Mouse (Mus musculus): ENCODE results near the gene Tas2r117.

Gene Tas2r117

DNA sequence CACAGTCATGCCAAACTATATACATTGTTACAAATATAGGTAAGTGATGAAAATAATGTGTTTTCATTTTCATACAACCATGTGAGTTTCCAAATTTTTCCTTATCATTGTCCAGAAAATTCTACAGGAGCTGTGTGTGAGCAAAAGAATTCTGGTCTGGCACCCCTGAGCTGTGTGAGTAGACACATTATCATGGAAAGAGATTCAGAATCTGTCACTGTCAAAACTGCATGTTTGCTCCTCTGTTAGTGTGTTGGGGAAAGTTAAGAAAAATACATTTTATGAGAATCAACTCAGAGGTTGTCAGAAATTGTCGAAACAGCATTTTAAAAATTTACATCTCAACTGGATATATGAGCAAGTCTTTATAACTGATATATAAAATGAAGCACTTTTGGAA lies at the start of gene Tas2r117:
Gene Tas2r117, plus strand, starts transcription at position 301 of the 400 bp plus-strand sequence.
- no peak for DNase-seq

DNA sequence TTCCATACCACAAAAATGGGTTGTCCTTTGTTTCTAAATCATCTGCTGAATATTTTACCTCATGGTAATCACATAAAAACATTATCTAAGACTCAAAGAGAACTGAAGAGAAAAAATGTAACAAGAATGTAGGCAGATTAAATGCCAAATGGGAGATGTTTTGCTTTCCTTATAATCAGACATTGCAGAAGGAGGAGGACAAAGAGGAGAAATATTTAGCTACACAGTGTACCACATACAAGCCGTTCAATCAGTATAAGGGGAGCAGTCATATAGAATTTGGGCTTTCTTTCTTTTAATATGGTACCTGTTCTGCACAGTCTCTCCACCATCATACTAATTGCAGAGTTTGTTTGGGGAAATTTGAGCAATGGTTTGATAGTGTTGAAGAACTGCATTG lies 48.2 kb upstream of the Tas2r117 start, which contains the start of gene Tas2r124:
Gene Tas2r124, plus strand, starts transcription at position 301 of the 400 bp plus-strand sequence.
- no peak for DNase-seq

DNA sequence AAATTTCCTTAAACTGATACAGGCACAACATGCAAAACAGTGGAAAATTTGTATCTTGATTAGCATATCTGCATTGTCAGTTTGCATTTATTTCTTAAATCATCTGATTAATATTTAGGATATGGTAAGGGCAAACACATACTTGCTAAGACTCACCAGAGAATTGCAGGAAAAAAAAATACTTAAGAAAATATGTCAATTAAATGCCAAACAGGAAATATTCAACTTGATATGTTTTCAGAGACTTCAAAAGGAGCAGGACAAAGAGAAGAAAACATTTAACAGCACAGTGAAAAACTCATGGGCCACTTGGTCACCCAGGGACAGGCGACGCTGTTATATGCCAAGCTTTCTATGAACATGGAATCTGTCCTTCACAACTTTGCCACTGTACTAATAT lies 40.8 kb upstream of the Tas2r117 start, which contains the start of gene Tas2r102:
Gene Tas2r102, plus strand, starts transcription at position 301 of the 400 bp plus-strand sequence.
- no peak for DNase-seq

DNA sequence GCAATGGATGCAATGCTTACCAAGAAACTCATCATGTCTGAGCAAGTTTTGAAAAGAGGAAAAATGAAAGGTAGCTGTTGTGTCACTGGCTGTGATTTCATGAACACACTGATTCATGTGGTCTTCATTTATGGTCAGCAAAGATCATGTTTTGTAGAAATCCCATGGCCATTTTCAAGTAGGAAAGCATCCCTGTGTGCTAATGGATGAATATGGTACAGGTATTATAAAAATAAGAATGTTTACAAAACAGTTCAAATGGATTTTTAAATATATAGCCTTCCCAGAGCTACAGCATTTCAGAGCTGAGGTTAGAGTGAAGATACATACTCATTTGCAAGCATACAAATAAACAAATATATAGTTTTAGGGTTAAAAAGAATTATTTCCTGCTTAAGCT lies 24.6 kb upstream of the Tas2r117 start, which contains the start of gene Tas2r136:
Gene Tas2r136, minus strand, starts transcription at position 101 of the 400 bp plus-strand sequence.
- DNase-seq: no peak

DNA sequence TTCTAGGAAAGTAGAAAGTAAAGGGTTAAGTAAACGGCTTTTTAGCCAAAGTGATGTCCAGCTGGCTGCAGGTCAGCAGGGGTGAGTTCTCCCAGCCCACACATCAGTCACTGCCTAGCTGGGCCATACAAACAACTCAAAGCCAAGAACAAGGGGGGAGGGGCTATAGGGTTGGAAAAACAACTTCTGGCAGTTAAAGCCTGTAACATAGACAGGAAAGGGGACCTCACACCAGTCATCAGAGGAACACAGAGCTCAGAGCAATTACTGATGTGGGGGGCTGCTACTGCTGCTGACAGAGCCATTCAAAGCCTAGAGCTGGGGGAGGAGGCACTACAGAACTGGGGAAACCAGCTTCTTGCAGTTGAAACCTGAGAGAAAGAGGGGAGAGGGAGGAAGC lies 7.2 kb upstream of the Tas2r117 start:
- no peak for DNase-seq

DNA sequence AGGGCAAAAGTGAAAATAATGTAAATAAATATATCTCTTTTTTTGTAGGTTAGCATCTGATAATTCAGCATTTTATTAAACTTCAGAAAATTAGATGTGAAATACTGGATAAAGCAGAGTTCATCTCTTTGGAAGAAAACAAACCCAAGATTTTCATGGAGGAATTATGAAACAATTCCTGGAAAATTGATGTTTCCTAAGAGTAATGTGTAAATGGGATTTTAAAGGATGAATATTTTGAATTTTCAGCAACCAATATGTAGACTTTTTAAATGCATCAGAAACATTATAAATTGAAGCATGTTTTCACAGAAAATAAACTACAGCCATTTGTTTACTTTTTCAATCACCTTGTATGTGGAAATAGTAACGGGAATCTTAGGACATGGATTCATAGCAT lies 44.2 kb downstream of the Tas2r117 start, which contains the start of gene Tas2r123:
Gene Tas2r123, plus strand, starts transcription at position 301 of the 400 bp plus-strand sequence.
- DNase-seq: no peak

Data from right cerebral cortex, postnatal 4 days (tissue).